Mouse (Mus musculus): ENCODE results near the gene Prrt2.

- TF ChIP-seq BHLHE40 (IDR thresholded peaks at IDR 0.05; ENCODE audit: borderline replicate concordance, low read depth, low read length) = no peak
- TF ChIP-seq CTCF (IDR thresholded peaks at IDR 0.05 in 2 of 3, conservative IDR thresholded peaks at IDR 0.05 in 1 of 3; ENCODE audit: control insufficient read depth in 1 of 3, insufficient read depth in 1 of 3, low read depth in 2 of 3, low read length in 3 of 3, poor library complexity in 1 of 3, severe bottlenecking in 1 of 3) = no peak
- no peak for TF ChIP-seq MEF2A (IDR thresholded peaks at IDR 0.05; ENCODE audit: extremely low read depth, insufficient replicate concordance, low read depth, low read length, poor library complexity, severe bottlenecking)
- TF ChIP-seq NELFE (IDR thresholded peaks at IDR 0.05; ENCODE audit: low read depth, low read length) = no peak
- no peak for TF ChIP-seq POLR2A (IDR thresholded peaks at IDR 0.05; ENCODE audit: control insufficient read depth in 1 of 2, insufficient read depth in 1 of 2, low read depth in 1 of 2, low read length in 2 of 2, poor library complexity in 1 of 2)
- TF ChIP-seq MAZ (IDR thresholded peaks at IDR 0.05; ENCODE audit: low read depth, low read length) = no peak
- TF ChIP-seq SMC3 (IDR thresholded peaks at IDR 0.05; ENCODE audit: low read depth, low read length) = no peak
- no peak for TF ChIP-seq ZC3H11A (IDR thresholded peaks at IDR 0.05; ENCODE audit: low read depth, low read length)
- TF ChIP-seq ZMIZ1 (IDR thresholded peaks at IDR 0.05; ENCODE audit: low read depth, low read length) = 0 out of 2 replicates have a peak, but pooled peaks have one; percentile 6
- TF ChIP-seq MAFK (IDR thresholded peaks at IDR 0.05; ENCODE audit: borderline replicate concordance, low read depth, low read length) = no peak
- no peak for TF ChIP-seq MXI1 (IDR thresholded peaks at IDR 0.05; ENCODE audit: low read depth, low read length)
- TF ChIP-seq POLR2AphosphoS5 (IDR thresholded peaks at IDR 0.05; ENCODE audit: borderline replicate concordance, low read depth, low read length) = no peak
Observed at GRCm38 (mm10) chr7:127020491-127020890, 520 bp downstream of the Prrt2 start.

Measured in MEL (cell line).